Mouse (Mus musculus): Measurements from ENCODE around the gene Fto.

Gene Fto

GRCm38 (mm10) chr8:91312835-91313832, at the start of gene Fto, which contains the start of gene Rpgrip1l:
Gene Fto, plus strand, starts transcription at chr8:91313525.
Gene Rpgrip1l, minus strand, starts transcription at chr8:91313262.
- peak; percentile 99 for ATAC-seq (ENCODE audit: insufficient number of reproducible peaks, low FRiP score, low TSS enrichment)

- no peak for ATAC-seq (ENCODE audit: insufficient number of reproducible peaks, low FRiP score, low TSS enrichment)
Measured at GRCm38 (mm10) chr8:91263939-91264338, 49.4 kb upstream of the Fto start.

- no peak for ATAC-seq (ENCODE audit: insufficient number of reproducible peaks, low FRiP score, low TSS enrichment)
Measured at GRCm38 (mm10) chr8:91264564-91264963, 48.8 kb upstream of the Fto start.

DNA sequence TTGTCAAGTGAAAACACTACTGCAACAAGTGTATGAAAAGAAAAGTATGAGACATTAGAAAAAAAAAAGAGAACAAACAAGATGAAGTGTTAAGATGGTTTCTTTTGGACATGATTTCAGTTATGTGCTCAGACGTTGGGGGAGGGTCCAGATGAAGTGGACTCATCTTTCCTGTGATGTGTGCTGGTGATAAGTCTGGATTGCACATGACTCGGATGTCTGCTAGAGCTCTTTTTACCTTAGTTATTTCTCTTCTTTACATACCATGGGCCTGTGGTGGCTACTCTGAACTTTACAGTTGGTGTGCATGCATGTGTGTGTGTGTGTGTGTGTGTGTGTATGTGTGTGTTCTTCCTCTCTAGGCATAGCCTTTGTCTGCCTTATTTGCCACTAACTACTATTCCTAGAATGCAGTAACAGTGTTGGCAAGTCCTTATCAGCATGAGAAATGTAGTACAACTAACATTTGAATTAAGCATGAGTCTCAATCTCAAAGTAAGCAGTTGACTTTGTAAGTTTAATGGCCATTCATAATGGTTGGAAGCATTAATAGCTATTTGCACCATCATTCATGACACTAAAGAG, 43.9 kb upstream of the Fto start:
- no peak for ATAC-seq (ENCODE audit: insufficient number of reproducible peaks, low FRiP score, low TSS enrichment)

GRCm38 (mm10) chr8:91273493-91273892, 39.8 kb upstream of the Fto start:
- no peak for ATAC-seq (ENCODE audit: insufficient number of reproducible peaks, low FRiP score, low TSS enrichment)

- ATAC-seq (ENCODE audit: insufficient number of reproducible peaks, low FRiP score, low TSS enrichment): no peak
Measured at GRCm38 (mm10) chr8:91276337-91276736, 37.0 kb upstream of the Fto start.

DNA sequence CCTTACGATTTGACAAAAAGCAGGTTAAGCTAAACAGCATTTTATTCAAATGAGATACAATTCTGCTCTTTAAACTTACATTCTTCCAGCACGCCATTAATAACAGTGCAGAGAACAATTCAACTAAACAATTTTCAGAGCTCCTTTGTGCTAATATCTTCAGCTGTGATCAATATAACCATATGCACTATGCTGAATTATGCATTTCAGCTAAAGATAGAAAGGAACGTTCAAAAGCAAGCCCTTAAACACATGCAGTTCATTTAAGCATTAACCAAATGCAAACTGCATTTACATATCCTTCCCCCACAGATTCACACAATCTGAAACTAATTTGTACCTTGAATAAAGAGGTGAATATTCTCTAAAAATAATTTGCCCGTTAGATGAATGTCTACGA, 35.3 kb upstream of the Fto start:
- ATAC-seq (ENCODE audit: insufficient number of reproducible peaks, low FRiP score, low TSS enrichment): no peak

GRCm38 (mm10) chr8:91280467-91281212, 32.7 kb upstream of the Fto start:
- ATAC-seq (ENCODE audit: insufficient number of reproducible peaks, low FRiP score, low TSS enrichment): no peak

DNA sequence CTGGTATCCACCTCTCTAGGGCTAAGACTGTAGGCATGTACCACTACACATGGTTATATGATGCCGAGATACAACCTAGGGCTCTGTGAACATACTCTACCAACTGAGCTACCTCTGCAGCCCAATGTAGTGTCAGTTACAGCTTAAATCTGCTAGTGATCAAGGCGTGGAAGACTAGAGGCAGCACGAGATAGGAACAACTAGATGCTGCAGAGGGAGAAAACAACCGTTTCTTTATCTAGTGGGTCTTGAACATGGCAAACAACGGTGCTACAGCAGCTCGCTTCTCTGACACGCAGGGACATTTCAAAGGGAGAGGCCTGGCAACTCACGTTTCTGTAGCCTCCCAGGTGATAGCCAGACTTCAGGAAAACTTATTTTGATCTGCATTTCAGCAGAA, 31.8 kb upstream of the Fto start:
- no peak for ATAC-seq (ENCODE audit: insufficient number of reproducible peaks, low FRiP score, low TSS enrichment)

DNA sequence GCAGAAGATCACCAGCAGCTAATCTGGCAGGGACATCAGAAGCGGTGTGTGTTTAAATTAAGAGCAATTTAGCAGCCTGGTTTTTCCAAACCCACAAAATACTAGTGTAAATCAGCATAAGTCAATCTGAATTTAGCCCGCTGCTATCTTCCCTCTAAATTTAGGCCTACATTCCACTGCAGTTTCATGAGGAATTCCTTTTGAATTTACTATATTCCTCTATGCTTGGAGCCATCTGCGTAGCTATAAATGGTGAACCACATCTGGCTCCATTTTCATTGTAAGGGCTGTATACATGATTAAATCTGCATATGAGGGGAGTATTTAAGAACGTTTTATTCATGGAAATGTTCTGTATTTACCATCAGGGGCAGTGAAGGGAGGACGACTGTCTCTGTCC, 30.7 kb upstream of the Fto start:
- no peak for ATAC-seq (ENCODE audit: insufficient number of reproducible peaks, low FRiP score, low TSS enrichment)

DNA sequence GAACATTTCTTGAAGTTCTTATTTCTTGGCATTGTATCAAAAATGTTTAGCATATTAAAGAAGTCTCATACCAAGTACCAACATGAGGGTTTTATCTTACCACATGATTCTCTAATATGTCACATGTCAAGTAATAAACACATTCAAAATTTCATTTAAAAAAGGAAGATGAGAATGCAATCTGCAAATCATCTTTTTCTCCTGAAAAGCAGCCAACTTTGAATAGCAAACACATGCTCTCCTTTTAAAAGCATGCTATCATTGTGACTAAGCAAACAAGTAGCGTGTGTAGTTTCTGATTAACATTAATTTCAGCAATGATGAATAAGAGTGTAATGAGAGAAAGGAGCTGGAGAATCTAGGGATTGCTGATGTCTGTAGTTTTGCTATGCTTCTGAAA, 29.5 kb upstream of the Fto start:
- no peak for ATAC-seq (ENCODE audit: insufficient number of reproducible peaks, low FRiP score, low TSS enrichment)

- no peak for ATAC-seq (ENCODE audit: insufficient number of reproducible peaks, low FRiP score, low TSS enrichment)
Measured at GRCm38 (mm10) chr8:91286237-91286636, 27.1 kb upstream of the Fto start.

GRCm38 (mm10) chr8:91290576-91290975, 22.7 kb upstream of the Fto start:
- no peak for ATAC-seq (ENCODE audit: insufficient number of reproducible peaks, low FRiP score, low TSS enrichment)

DNA sequence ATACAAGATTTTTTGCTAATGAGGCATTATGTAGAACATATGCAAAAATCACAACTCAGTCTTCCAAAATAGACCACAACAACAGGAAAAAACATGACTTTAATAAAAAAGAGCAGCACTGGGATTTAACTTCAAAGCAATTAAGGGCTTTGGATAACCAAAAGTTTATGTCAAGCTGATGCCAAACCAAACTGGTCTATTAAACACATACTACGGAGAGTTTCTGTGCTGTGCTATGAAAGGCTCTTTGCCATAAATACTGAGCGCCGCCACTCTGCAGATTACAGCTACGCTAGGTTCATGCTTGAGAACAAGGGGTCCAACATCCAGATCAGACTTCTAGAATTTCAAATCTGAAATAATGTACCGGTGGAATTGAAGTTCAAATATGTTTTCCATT, 17.5 kb upstream of the Fto start:
- ATAC-seq (ENCODE audit: insufficient number of reproducible peaks, low FRiP score, low TSS enrichment): no peak

GRCm38 (mm10) chr8:91298672-91299071, 14.7 kb upstream of the Fto start:
- ATAC-seq (ENCODE audit: insufficient number of reproducible peaks, low FRiP score, low TSS enrichment): no peak

- no peak for ATAC-seq (ENCODE audit: insufficient number of reproducible peaks, low FRiP score, low TSS enrichment)
Measured at GRCm38 (mm10) chr8:91304481-91305386, 8.6 kb upstream of the Fto start.

- ATAC-seq (ENCODE audit: insufficient number of reproducible peaks, low FRiP score, low TSS enrichment): no peak
Measured at GRCm38 (mm10) chr8:91312342-91312741, 983 bp upstream of the Fto start.

- no peak for ATAC-seq (ENCODE audit: insufficient number of reproducible peaks, low FRiP score, low TSS enrichment)
Measured at GRCm38 (mm10) chr8:91317567-91318227, 4.4 kb downstream of the Fto start.

GRCm38 (mm10) chr8:91318938-91319729, 5.8 kb downstream of the Fto start:
- no peak for ATAC-seq (ENCODE audit: insufficient number of reproducible peaks, low FRiP score, low TSS enrichment)
